Mouse (Mus musculus): ENCODE results near the gene Icosl. TPM values are rescaled to one million over a fixed set of nuclear protein-coding genes. Genes with fewer than 3 reads are reported as not detected.

Icosl gene
- total and polyA plus RNA-seq, 3 experiments: not detected

DNA sequence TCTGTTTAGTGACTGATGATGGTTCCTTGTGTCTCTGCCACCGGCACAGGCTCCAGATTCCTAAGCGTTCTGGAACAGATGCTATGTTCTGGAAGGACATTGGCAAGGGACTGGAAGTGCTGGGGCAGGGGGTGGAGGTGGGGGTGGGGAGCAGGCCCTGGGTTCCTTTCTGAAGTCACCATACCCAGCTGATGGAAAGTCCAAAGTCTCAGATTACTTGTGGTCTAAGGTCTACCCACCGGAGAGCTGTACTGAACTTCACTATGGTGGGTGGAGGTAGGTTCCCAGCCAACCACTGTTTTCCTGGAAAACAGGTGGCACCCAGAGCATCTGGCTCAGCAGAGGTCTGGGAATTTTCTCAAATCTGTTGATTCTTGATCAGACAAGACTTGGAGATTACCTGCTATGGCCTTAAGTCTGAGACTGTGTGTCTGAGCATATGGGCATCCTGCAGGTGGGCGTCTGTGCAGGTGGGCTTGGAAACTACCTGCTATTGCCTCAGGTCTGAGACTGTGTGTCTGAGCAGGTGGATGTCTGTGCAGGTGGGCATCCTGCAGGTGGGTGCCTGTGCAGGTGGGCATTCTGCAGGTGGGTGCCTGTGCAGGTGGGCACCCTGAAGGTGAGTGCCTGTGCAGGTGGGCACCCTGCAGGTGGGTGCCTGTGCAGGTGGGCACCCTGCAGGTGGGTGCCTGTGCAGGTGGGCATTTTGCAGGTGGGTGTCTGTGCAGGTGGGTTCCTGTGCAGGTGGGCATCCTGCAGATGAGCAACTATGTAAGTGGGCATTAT lies 21.8 kb downstream of the Icosl start (continued):
- no peak for TF ChIP-seq TAL1 (IDR thresholded peaks at IDR 0.05; ENCODE audit: low read length)

DNA sequence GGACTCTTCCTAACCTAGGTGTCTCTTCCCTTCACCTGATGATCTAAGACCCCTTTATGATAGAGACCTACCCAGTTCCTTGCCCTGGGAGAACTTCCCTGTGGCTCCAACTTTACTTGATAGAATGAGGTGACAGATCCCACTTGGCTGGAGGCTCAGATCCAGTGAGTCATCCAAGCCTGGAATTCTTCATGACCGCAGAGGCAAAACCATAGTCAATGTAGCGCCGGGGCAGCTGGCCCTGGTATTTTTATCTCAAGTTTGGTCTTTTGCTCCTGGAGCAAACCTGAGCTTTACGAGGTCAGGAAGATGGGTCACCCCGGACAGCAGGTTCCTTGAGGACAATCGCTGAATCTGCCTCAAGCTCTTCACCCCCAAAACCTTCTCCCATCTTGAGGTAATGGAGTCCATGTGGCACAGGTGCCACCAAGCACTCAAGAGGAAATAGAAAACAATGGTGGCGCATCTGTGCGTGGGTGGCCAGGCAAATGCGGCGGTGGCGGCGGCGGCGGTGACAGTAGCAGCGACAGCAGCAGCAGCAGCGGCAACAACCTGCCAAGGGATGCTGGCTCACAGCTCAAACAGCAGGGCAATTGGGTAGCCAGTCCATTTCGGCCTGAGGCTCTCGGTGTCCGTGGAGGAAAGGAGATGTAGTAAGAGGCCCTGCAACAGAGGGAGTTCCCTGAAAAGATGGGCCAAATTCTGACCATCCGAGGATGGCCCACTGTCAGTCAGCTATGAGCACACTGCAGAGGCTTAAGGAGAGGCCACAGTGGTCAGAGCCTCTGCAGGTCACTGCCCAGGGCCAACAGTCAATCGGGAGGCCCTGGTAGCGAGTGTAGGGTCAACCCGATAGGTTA lies 23.0 kb downstream of the Icosl start:
- Histone ChIP-seq H3K4me3 (ENCODE audit: control insufficient read depth in 1 of 2, insufficient read depth in 1 of 2, low read depth in 2 of 2, low read length in 2 of 2) (no peak overlapping the region), H3K4me1 (ENCODE audit: control insufficient read depth in 1 of 2, insufficient read depth in 2 of 2, low read length in 2 of 2) (no peaks in the 10 kb centered on the region), H3K9ac (ENCODE audit: control insufficient read depth, low read depth, low read length, poor library complexity, severe bottlenecking) (no peak overlapping the region), H3K27ac (ENCODE audit: control insufficient read depth, low read depth, low read length) (no peak overlapping the region), H3K79me2 (ENCODE audit: control insufficient read depth, insufficient read depth, low read length, poor library complexity) (no peaks in the 10 kb centered on the region), H3K36me3 (ENCODE audit: control insufficient read depth in 1 of 2, insufficient read depth in 2 of 2, low read length in 2 of 2) (no peaks in the 10 kb centered on the region), H3K9me3 (replicated peaks; ENCODE audit: insufficient read depth, low read length) (no peaks in the 10 kb centered on the region), H3K27me3 (ENCODE audit: control insufficient read depth in 1 of 2, insufficient read depth in 2 of 2, low read length in 2 of 2) (0 out of 4 replicates have a peak, but pooled peaks cover 0 to 2% of the 10 kb centered on the region in 2 experiments)
- no peak for DNase-seq (ENCODE audit: low read depth, low spot score)
- no peak for TF ChIP-seq ZMIZ1 (IDR thresholded peaks at IDR 0.05; ENCODE audit: low read depth, low read length)
- TF ChIP-seq MYC (IDR thresholded peaks at IDR 0.05; ENCODE audit: low read depth, low read length): no peak
- TF ChIP-seq RCOR1 (IDR thresholded peaks at IDR 0.05; ENCODE audit: low read depth, low read length): no peak
- TF ChIP-seq ZC3H11A (IDR thresholded peaks at IDR 0.05; ENCODE audit: low read depth, low read length): no peak
- TF ChIP-seq ETS1 (IDR thresholded peaks at IDR 0.05; ENCODE audit: low read depth, low read length): no peak
- no peak for TF ChIP-seq USF2 (IDR thresholded peaks at IDR 0.05; ENCODE audit: borderline replicate concordance in 1 of 2, insufficient read depth in 1 of 2, low read depth in 1 of 2, low read length in 2 of 2)
- no peak for TF ChIP-seq MAX (IDR thresholded peaks at IDR 0.05; ENCODE audit: low read length)
- TF ChIP-seq BHLHE40 (IDR thresholded peaks at IDR 0.05; ENCODE audit: borderline replicate concordance, low read depth, low read length): no peak
- no peak for TF ChIP-seq KAT2A (conservative IDR thresholded peaks at IDR 0.05; ENCODE audit: low read depth, low read length)
- TF ChIP-seq SMC3 (IDR thresholded peaks at IDR 0.05; ENCODE audit: low read depth, low read length): no peak
- TF ChIP-seq USF1 (IDR thresholded peaks at IDR 0.05; ENCODE audit: low read depth, low read length): no peak
- no peak for TF ChIP-seq MYB (IDR thresholded peaks at IDR 0.05; ENCODE audit: low read depth, low read length)
- no peak for TF ChIP-seq POLR2A (IDR thresholded peaks at IDR 0.05; ENCODE audit: control insufficient read depth in 1 of 2, insufficient read depth in 1 of 2, low read depth in 1 of 2, low read length in 2 of 2, poor library complexity in 1 of 2)
- no peak for TF ChIP-seq GATA1 (IDR thresholded peaks at IDR 0.05; ENCODE audit: low read depth, low read length)
- no peak for TF ChIP-seq TBP (IDR thresholded peaks at IDR 0.05; ENCODE audit: low read depth, low read length)
- TF ChIP-seq TAL1 (IDR thresholded peaks at IDR 0.05; ENCODE audit: low read length): no peak
- TF ChIP-seq RAD21 (IDR thresholded peaks at IDR 0.05; ENCODE audit: low read depth, low read length): no peak

Measured in MEL (cell line).